Mouse (Mus musculus): ENCODE results near the gene Tmf1.

DNA sequence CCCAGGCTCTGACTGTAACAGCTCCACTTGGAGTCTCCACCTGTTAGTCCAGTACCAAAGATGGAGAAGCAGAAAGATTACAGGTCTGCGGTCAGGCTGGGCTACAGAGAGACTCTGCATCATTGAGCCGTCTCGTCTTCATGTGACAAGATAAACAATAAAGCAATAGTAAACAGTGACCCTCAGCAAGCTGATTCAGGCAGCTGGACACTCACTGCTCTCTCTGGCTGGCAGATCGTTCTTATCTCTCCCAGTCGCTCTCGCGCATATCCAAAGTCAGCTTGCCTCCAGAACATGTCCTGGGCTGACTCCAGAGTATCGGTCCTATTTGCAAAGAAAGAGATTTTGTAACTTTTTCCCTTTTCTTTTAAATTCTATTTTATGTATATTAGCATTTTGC, 36.3 kb downstream of the Tmf1 start:
- no peak for TF ChIP-seq POLR2A (IDR thresholded peaks at IDR 0.05; ENCODE audit: extremely low read depth, insufficient read depth, low read length)
- no peak for TF ChIP-seq CTCF (IDR thresholded peaks at IDR 0.05; ENCODE audit: extremely low read depth, insufficient read depth, low read length)

Measured in cortical plate, adult 2 months (tissue).